Mouse (Mus musculus): Measurements from ENCODE around the gene Olfr1395. TPM values are rescaled to one million over a fixed set of nuclear protein-coding genes. Genes with fewer than 3 reads are reported as not detected.

Gene Olfr1395
- not detected in 2 replicates for polyA plus RNA-seq (2016; fragmentation: Nextera tagmentation; extraction: Ambion mirVana)

DNA sequence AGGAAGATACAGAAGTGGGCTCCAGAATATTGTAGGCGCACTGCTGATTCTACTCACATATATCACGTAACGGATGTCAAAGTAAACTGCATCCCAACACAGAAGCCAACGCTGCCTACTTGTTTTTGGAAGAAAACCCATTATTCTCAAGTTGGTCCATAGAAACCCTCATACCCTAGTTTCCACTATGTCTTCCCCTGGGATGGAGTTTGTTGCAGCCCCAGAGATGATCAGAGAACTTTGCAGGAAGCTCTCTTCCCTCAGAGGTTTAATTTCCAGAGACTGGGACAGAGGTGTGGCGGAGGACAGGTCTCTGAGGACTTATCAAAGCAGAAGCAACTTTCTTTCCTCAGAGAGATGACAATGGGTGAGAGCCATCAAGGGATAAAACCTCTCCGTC lies at the start of gene Olfr1395:
Olfr1395 (plus strand) TSS at position 301 of the 400 bp plus-strand sequence.
- WGBS: 88% methylated on average over 6 of the region's 6 CpGs
- H3K9ac ChIP-seq (replicated peaks): no peak within 1 kb of the TSS
- no peaks in the 10 kb centered on the region for H3K9me3 ChIP-seq
- H3K4me3 ChIP-seq: no peak within 1 kb of the TSS
- no peaks in the 10 kb centered on the region for H3K4me1 ChIP-seq
- no peak within 1 kb of the TSS for H3K4me2 ChIP-seq (replicated peaks)
- H3K27ac ChIP-seq (replicated peaks): no peak within 1 kb of the TSS
- no peak for ATAC-seq (ENCODE audit: low FRiP score, low read depth)
- H3K27me3 ChIP-seq: no peaks in the 10 kb centered on the region
- H3K36me3 ChIP-seq: no peaks in the 10 kb centered on the region

DNA sequence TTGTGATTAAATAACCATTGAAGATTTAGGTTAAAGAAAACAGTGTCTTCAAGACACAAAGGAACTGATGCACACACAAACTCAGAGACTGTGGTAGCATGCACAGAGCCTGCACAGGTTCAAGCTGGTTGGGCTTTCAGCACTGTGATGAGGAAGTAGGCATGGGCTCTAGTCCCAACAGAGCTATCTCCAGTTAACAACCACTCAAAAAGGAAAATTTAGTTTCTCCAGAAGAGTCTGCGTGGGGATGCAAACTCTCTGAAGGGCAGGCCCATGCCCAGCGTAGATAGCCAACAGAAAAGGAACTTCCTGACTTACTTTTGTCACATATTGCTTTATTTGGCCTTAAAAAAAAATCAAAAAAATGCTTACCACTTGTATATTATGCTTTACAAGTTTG lies 49.3 kb upstream of the Olfr1395 start:
- no peaks in the 10 kb centered on the region for H3K27me3 ChIP-seq

DNA sequence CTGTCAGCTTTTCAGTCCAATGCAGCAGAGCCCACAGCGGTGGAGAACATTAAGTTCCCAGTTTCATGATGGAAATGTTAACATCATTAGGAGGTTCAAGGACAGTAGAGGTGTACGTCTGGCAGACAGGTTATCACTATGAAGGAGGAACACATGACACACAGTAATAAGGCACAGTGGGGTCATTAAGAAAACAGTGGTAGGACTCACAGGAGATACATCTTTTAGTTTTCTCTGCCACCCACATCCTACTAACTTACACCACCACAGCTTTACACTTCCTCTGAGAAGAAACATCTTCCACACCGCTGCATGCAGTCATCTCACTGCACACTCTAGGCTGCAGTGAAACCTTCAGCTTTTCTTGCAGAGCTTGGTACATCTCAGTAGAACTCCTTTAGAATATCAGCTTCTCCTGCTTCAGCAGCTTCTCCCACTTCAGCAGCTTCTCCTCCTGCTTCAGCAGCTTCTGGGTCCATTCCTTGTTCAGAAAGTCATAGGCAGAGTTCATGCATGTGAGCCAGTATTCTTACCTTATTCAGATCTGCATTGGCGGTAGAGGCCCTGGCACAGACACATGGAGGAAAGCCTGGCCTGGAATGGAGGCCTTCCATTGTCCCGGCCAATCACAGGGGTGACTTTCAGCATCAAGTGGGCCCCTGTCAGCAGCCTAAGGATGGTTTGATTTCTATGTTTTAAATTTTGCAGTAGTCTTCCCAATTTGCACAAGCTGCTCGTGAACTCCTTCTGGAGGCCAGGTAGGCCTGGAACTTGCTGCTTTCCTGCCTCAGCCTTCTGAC lies 48.0 kb upstream of the Olfr1395 start:
- 95% methylated on average over 6 of the region's 6 CpGs for WGBS
- Histone ChIP-seq H3K4me1 (no peaks in the 10 kb centered on the region; the same call in 1 of the 2 replicates), H3K4me2 (replicated peaks) (no peak overlapping the region)

More for the DNA sequence above, 49.3 kb upstream of the Olfr1395 start:
- H3K4me2 ChIP-seq (replicated peaks): no peak overlapping the region
- WGBS: 93% methylated on average over 2 of the region's 2 CpGs
- H3K36me3 ChIP-seq: no peaks in the 10 kb centered on the region
- no peak overlapping the region for H3K4me3 ChIP-seq
- H3K9ac ChIP-seq (replicated peaks): no peak overlapping the region
- H3K4me1 ChIP-seq: peaks cover 4% of the 10 kb centered on the region; the same call in 1 of the 2 replicates
- no peak overlapping the region for H3K27ac ChIP-seq (replicated peaks)
- no peaks in the 10 kb centered on the region for H3K9me3 ChIP-seq
- ATAC-seq (ENCODE audit: low FRiP score, low read depth): no peak

DNA sequence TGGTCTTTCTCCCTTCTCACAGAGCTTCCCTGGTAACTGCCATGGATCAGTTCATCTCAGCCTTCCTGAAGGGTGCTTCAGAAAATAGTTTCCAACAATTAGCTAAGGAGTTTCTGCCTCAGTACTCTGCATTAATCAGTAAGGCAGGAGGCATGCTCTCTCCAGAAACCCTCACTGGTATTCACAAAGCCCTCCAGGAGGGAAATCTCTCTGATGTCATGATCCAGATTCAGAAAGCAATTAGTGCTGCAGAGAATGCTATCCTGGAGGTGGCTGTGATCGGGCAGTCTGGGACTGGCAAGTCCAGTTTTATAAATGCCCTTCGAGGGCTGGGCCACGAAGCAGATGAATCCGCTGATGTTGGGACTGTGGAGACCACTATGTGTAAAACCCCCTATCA lies 46.7 kb upstream of the Olfr1395 start:
- no peak for ATAC-seq (ENCODE audit: low FRiP score, low read depth)
- H3K4me3 ChIP-seq: no peak overlapping the region
- no peaks in the 10 kb centered on the region for H3K9me3 ChIP-seq
- WGBS: 90% methylated on average over 4 of the region's 4 CpGs
- H3K27ac ChIP-seq (replicated peaks): no peak overlapping the region
- H3K36me3 ChIP-seq: no peaks in the 10 kb centered on the region
- H3K27me3 ChIP-seq: no peaks in the 10 kb centered on the region
- no peak overlapping the region for H3K9ac ChIP-seq (replicated peaks)
- H3K4me2 ChIP-seq (replicated peaks): no peak overlapping the region
- no peaks in the 10 kb centered on the region; the same call in 1 of the 2 replicates for H3K4me1 ChIP-seq

More for the DNA sequence above, 48.0 kb upstream of the Olfr1395 start:
- Histone ChIP-seq H3K36me3 (no peaks in the 10 kb centered on the region), H3K27me3 (no peaks in the 10 kb centered on the region), H3K27ac (replicated peaks) (no peak overlapping the region), H3K9me3 (no peaks in the 10 kb centered on the region), H3K9ac (replicated peaks) (no peak overlapping the region), H3K4me3 (no peak overlapping the region)
- ATAC-seq (ENCODE audit: low FRiP score, low read depth): no peak

DNA sequence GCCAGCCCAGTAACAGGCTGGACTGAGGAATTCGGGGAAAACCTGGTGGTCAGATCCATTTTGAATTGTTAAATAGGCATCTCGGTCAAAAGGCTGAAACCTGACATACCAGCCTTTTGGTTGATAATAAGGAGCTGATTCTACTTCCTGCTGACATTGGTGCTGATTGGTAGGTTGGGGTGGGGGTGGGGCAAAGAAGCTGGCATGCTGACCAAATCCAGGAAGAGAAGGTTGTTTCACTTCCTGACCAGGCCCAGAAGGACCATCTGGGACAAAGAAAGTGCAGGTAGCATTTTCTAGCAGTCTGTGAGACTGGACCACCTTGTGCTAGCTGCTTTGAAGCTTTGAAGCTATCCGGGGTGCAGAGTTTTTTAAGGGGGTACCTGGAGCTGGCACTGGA lies 41.7 kb upstream of the Olfr1395 start:
- no peak overlapping the region for H3K4me2 ChIP-seq (replicated peaks)
- no peaks in the 10 kb centered on the region for H3K36me3 ChIP-seq
- H3K9ac ChIP-seq (replicated peaks): no peak overlapping the region
- peaks cover 2% of the 10 kb centered on the region; the same call in 1 of the 2 replicates for H3K4me1 ChIP-seq
- H3K27ac ChIP-seq (replicated peaks): no peak overlapping the region
- ATAC-seq (ENCODE audit: low FRiP score, low read depth): no peak
- 85% methylated on average over 3 of the region's 3 CpGs for WGBS
- H3K4me3 ChIP-seq: no peak overlapping the region
- no peaks in the 10 kb centered on the region for H3K9me3 ChIP-seq
- H3K27me3 ChIP-seq: no peaks in the 10 kb centered on the region

DNA sequence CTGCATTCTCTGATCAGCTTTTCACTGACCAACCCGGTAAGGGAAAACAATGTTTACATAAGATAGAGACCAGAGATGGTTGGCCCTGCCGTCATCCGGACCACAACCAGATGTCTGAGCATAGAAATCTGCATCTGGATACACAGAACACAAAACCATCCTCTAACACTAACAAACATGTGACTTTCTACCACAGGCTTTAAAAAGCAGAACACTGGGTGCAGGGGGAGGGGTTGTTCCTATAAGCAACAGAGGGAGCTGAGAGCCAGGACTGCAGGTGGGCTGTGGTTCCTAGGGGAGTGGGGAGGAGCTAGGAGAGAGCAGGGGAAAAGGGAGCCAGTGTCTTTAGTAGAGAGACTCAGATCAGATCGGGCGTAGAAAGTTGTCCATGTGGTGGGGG lies 40.6 kb upstream of the Olfr1395 start:
- ATAC-seq (ENCODE audit: low FRiP score, low read depth): no peak
- Histone ChIP-seq H3K9me3 (no peaks in the 10 kb centered on the region), H3K4me3 (no peak overlapping the region), H3K36me3 (no peaks in the 10 kb centered on the region), H3K9ac (replicated peaks) (no peak overlapping the region), H3K4me1 (0 out of 2 replicates have a peak, but pooled peaks cover 2% of the 10 kb centered on the region), H3K27ac (replicated peaks) (no peak overlapping the region), H3K4me2 (replicated peaks) (no peak overlapping the region), H3K27me3 (no peaks in the 10 kb centered on the region)
- 55% methylated on average over 5 of the region's 5 CpGs for WGBS

DNA sequence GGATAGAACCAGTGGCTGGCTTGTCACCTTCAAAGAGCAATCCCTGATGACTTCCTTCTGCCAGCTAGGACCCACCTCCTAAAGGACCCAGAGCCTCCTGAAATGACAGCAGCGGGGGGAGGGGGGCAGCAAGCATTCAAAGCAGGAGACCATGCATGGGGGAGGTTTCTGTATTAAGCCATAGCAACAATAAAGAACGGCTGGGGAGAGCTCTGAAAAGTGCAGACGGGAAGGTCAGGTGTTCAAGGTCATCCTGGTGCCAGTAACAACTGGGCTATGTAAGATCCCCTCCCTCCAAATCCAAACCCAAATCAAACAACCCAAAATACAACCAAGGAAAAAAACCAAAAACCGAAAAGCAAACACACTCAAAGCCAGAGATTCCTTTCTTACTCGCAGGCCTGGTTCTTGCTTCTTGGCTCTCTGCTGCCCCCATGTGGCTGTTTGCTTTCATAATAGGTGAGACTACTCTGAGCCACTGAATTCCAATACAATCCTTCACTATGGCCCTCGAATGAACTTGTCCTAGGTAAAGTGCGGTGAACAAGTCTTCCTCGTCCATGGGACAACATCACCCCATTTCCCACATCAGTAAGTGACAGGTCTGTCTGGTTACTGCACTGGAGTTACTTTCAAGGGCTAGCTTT lies 38.9 kb upstream of the Olfr1395 start:
- H3K9ac ChIP-seq (replicated peaks): no peak overlapping the region
- no peaks in the 10 kb centered on the region for H3K36me3 ChIP-seq
- 16% methylated on average over 8 of the region's 8 CpGs for WGBS
- H3K9me3 ChIP-seq: no peaks in the 10 kb centered on the region
- no peak overlapping the region for H3K27ac ChIP-seq (replicated peaks)
- 0 out of 2 replicates have a peak, but pooled peaks cover 2% of the 10 kb centered on the region for H3K4me1 ChIP-seq
- no peak overlapping the region for H3K4me2 ChIP-seq (replicated peaks)
- no peaks in the 10 kb centered on the region for H3K27me3 ChIP-seq
- ATAC-seq (ENCODE audit: low FRiP score, low read depth): peak; percentile 75
- no peak overlapping the region for H3K4me3 ChIP-seq

DNA sequence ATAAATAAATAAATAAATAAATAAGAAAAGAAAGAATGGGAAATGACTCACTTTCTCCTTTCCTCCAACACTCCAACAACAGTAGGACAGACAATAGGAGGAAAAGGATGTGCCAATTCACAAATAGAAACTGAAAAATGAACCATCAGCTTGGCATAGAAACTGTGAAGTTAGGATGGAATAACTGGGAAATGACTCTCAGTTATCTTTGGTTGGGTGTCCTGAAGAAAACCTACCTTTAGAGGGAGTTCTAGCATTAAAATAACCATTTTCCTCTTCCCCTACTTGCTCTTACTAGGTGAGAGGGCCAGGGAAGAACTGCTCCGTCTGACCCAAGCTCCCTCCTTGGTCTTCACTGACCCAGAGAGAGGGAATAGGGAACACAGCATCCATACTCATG lies 36.3 kb upstream of the Olfr1395 start:
- Histone ChIP-seq H3K36me3 (no peaks in the 10 kb centered on the region), H3K4me1 (0 out of 2 replicates have a peak, but pooled peaks cover 2% of the 10 kb centered on the region), H3K27me3 (no peaks in the 10 kb centered on the region), H3K9ac (replicated peaks) (no peak overlapping the region), H3K27ac (replicated peaks) (no peak overlapping the region), H3K4me2 (replicated peaks) (no peak overlapping the region), H3K4me3 (no peak overlapping the region), H3K9me3 (no peaks in the 10 kb centered on the region)
- WGBS: 63% methylated on average over 1 of the region's 1 CpGs
- no peak for ATAC-seq (ENCODE audit: low FRiP score, low read depth)

DNA sequence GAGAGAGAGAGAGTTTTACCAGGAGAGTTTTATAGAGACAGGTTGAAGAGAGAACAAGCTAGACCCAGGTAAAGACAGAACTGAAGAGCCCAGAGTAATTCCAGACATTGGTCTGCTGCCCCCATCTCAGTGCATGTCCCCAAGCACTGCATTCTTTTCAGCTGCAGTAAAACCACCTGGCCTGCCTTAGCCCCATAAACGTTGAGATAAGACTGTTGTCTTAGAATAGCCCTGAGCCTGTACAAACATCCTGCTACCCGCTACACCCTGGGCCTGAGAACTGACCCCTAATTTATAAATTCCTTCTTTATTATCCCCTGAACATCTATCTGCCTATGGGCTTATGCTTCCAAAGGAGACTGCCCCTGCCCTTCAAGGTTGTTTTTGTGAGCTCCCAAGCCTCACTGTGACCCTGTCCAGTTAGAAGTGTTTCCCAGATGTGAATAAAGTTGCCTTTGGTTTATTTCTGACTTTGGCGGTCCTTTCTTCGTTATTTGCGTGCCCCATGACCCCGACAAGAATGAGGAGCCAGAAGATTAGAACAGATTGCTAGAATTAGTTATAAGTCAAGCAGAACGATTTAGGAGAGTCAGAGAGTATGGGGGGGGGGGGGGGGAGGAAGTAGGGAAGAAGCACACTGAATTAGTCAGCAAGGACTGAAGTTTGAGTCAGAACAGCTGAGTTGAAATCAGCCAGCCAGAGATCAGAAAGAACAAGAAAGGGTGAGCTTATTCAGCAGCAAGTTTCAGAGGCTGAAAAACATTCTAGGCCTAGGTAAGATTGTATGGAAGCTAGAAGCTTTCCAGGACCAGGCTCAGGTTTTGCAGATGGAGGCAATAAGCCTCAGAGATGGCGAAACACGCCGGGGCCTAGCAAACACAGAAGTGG lies 34.2 kb upstream of the Olfr1395 start:
- H3K9me3 ChIP-seq: no peaks in the 10 kb centered on the region
- no peak overlapping the region for H3K4me3 ChIP-seq
- 0 out of 2 replicates have a peak, but pooled peaks cover 2% of the 10 kb centered on the region for H3K4me1 ChIP-seq
- ATAC-seq (ENCODE audit: low FRiP score, low read depth): no peak
- 57% methylated on average over 10 of the region's 10 CpGs for WGBS
- no peaks in the 10 kb centered on the region for H3K36me3 ChIP-seq
- H3K27ac ChIP-seq (replicated peaks): no peak overlapping the region
- no peak overlapping the region for H3K9ac ChIP-seq (replicated peaks)
- H3K4me2 ChIP-seq (replicated peaks): no peak overlapping the region
- H3K27me3 ChIP-seq: no peaks in the 10 kb centered on the region

DNA sequence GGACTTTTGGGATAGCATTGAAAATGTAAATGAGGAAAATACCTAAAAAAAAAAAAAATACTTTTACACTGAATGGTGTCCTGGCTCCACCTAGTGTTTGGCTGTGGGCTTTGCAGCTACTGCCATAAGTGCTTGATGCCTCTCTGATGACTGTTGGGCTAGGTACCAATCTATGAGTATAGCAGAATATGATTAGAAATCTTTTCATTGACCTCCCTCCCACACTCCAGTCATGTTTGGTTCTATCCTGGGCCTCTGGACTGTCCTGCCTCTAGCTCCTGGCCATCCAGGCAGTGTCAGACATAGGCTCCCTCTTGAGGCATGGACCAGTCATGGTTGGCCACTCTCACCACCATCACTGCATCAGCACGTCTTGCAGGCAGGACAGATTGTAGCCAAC lies 33.2 kb upstream of the Olfr1395 start:
- Histone ChIP-seq H3K4me2 (replicated peaks) (no peak overlapping the region), H3K27ac (replicated peaks) (no peak overlapping the region), H3K27me3 (no peaks in the 10 kb centered on the region), H3K4me1 (no peaks in the 10 kb centered on the region), H3K4me3 (no peak overlapping the region), H3K9ac (replicated peaks) (no peak overlapping the region), H3K36me3 (no peaks in the 10 kb centered on the region), H3K9me3 (no peaks in the 10 kb centered on the region)
- no peak for ATAC-seq (ENCODE audit: low FRiP score, low read depth)
- 36% methylated on average over 1 of the region's 1 CpGs for WGBS

DNA sequence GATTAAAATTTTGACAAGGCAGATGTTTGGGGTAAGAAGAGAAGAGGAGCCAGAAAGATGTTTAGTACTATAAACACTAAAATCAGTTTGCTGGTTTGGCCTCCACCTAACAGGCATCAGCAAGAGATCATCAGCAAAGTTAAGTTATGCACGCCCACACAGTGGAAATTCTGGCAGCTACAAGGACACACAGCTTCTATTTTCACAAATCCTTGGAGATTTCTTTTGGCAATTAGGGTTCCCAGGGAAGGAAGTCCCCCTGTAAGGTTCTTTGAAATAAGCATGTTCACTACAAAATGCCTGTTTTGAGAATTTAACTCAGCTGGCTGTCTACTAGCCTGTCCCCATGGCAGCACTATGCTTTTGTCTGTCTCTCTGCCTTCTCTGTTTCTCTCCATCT lies 31.1 kb upstream of the Olfr1395 start:
- H3K36me3 ChIP-seq: no peaks in the 10 kb centered on the region
- 77% methylated on average over 1 of the region's 1 CpGs for WGBS
- no peaks in the 10 kb centered on the region for H3K4me1 ChIP-seq
- H3K27me3 ChIP-seq: no peaks in the 10 kb centered on the region
- H3K9ac ChIP-seq (replicated peaks): no peak overlapping the region
- no peak overlapping the region for H3K4me3 ChIP-seq
- no peak for ATAC-seq (ENCODE audit: low FRiP score, low read depth)
- H3K4me2 ChIP-seq (replicated peaks): no peak overlapping the region
- no peaks in the 10 kb centered on the region for H3K9me3 ChIP-seq
- H3K27ac ChIP-seq (replicated peaks): no peak overlapping the region

Measured in midbrain, embryonic 12.5 days (tissue).